Mouse (Mus musculus) heart, adult 2 months (tissue): ENCODE measurements around the gene Gm44965. TPM values are rescaled to one million over a fixed set of nuclear protein-coding genes. Genes with fewer than 3 reads are reported as not detected.

ENCODE experiments used
- DNase-seq, 2 experiments: peaks; one replicate each; pipeline ENCODE4 v3.0.0; 2021
- H3K27ac ChIP-seq: fragments of 200-600 bp; 2 replicates; pipeline ENCODE4 v1.8.1; 2022
- H3K27me3 ChIP-seq: fragments of 200-500 bp; 2 replicates; pipeline ENCODE4 v1.6.1; 2012; ENCODE audit warnings: mild to moderate bottlenecking, low read length, inconsistent platforms, mixed read lengths; ENCODE audit not compliant: control insufficient read depth, insufficient read depth
- H3K36me3 ChIP-seq: fragments of 200-500 bp; 2 replicates; pipeline ENCODE4 v1.6.1; 2012; ENCODE audit warnings: low read length, inconsistent platforms; ENCODE audit not compliant: control insufficient read depth, insufficient read depth
- H3K4me1 ChIP-seq: fragments of 200-500 bp; 2 replicates; pipeline ENCODE4 v1.6.1; 2011; ENCODE audit warnings: low read length; ENCODE audit not compliant: control insufficient read depth, insufficient read depth
- H3K4me3 ChIP-seq: fragments of 200-600 bp; 2 replicates; pipeline ENCODE4 v1.8.1; 2022
- H3K79me2 ChIP-seq: fragments of 200-500 bp; replicated peaks from 2 replicates; pipeline ENCODE4 v1.6.1; 2012; ENCODE audit warnings: mild to moderate bottlenecking, inconsistent platforms, low read length, moderate library complexity, mixed read lengths; ENCODE audit not compliant: control insufficient read depth, insufficient read depth
- H3K9ac ChIP-seq: fragments of 200-500 bp; 2 replicates; pipeline ENCODE4 v1.6.1; 2012; ENCODE audit warnings: low read depth, mild to moderate bottlenecking, control low read depth, inconsistent platforms, low read length, mixed read lengths
- CTCF ChIP-seq: fragments of 200-600 bp; IDR thresholded peaks from 2 replicates; pipeline ENCODE4 v1.8.1; 2022; ENCODE audit warnings: antibody characterized with exemption, mild to moderate bottlenecking, moderate library complexity
- EP300 ChIP-seq: fragments of 200-500 bp; IDR thresholded peaks from 2 replicates; pipeline ENCODE4 v1.6.1; 2011; ENCODE audit warnings: low read depth, low read length, control low read depth; ENCODE audit not compliant: insufficient read depth
- POLR2A ChIP-seq: fragments of 200-500 bp; IDR thresholded peaks from 2 replicates; pipeline ENCODE4 v1.6.1; 2011; ENCODE audit warnings: mild to moderate bottlenecking, low read depth, low read length, control low read depth; ENCODE audit not compliant: insufficient read depth
- WGBS: fragments of 180-500 bp; shearing (Covaris S2); methylation state at CpG from one replicate; pipeline ENCODE4 v1.1.7; 2018; 5-methylcytosine and 5-hydroxymethylcytosine counted together
- intact Hi-C: fragments of 180-260 bp; cut with DNase I; formaldehyde crosslinking; loops from one replicate; pipeline ENCODE4 v1.15.1; 2025
- polyA plus RNA-seq: library from polyadenylated mRNA; depleted of rRNA; stranded (reverse); fragments of >200 nt; gene quantifications from 2 replicates; pipeline ENCODE4 v1.2.3, GENCODE M21; 2012
- total RNA-seq, 2 experiments: library from RNA; stranded (reverse); gene quantifications; 2 replicates each; pipeline ENCODE4 v1.2.3; 2021

The Gm44965 gene
- total and polyA plus RNA-seq, 3 experiments = not detected

GRCm38 (mm10) chr6:48597233-48597625, 3.5 kb downstream of the Gm44965 start:
- H3K4me1 ChIP-seq = peaks cover 2% of the 10 kb centered on the region; the same call in 1 of the 2 replicates
- H3K27ac ChIP-seq = no peak overlapping the region
- no peak overlapping the region for H3K4me3 ChIP-seq
- no peaks in the 10 kb centered on the region for H3K36me3 ChIP-seq
- H3K9ac ChIP-seq = no peak overlapping the region
- H3K27me3 ChIP-seq = no peaks in the 10 kb centered on the region
- intact Hi-C loops = no loop called here
- H3K79me2 ChIP-seq = peaks cover 4% of the 10 kb centered on the region; the same call in 1 of the 2 replicates
- DNase-seq = no peak
- TF ChIP-seq CTCF = no peak
- TF ChIP-seq POLR2A = no peak
- no peak for TF ChIP-seq EP300
- WGBS = 98% methylated on average over 27 of the region's 27 CpGs

- Histone ChIP-seq H3K9ac (no peak overlapping the region), H3K79me2 (peaks cover 4% of the 10 kb centered on the region; the same call in 1 of the 2 replicates), H3K27ac (no peak overlapping the region), H3K4me3 (no peak overlapping the region), H3K27me3 (no peaks in the 10 kb centered on the region), H3K36me3 (no peaks in the 10 kb centered on the region), H3K4me1 (peaks cover 1% of the 10 kb centered on the region; the same call in 1 of the 2 replicates)
- no peak for DNase-seq
- intact Hi-C loops = no loop called here
- TF ChIP-seq CTCF (no peak), EP300 (no peak), POLR2A (no peak)
- WGBS = 91% methylated on average over 1 of the region's 1 CpGs
Observed at GRCm38 (mm10) chr6:48600594-48600993, 6.9 kb downstream of the Gm44965 start.

DNA sequence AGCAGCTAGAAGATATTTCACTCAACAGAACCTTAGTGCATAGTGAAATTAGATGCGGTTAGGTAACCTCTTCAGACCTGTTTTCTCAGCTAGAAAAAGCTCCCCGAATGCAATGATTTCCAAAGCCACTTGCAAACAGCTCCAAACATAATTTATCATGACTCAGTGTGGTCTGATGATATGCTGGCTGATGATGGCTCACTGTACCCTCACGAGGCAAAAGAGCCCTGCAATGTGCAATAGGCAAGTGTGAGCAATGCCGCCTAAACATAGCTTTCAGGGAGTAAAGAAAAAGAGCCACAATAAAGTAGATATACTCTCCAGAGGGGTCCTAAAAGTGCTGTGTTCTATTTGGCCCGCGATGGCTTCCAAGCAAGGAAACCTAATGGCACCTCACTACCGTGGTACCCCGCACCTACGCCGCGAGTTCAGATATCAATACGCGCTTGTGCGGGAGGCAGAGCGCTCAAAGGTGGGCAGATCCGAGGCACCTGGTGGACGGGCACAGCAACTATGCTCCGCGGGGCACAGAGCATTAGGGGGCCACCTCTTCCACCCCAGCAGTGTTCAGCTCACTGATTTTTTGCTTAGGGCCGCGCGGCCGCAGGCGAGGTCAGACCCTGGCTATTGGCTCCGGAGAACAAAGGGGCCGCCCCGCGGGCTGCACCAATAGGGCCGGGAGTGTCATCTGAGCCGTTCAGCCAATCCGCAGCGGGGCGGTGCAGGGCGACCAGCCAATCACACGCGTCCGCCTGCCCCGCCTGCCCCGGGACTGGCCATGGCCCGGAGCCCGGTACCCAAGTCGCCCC, 7.7 kb downstream of the Gm44965 start, which contains the start of gene Zfp775:
Gene Zfp775 (plus strand): TSS at position 793 of the 809 bp plus-strand sequence.
- peaks cover 4% of the 10 kb centered on the region; the same call in 1 of the 2 replicates for H3K79me2 ChIP-seq
- intact Hi-C loops = no loop called here
- peaks cover 1% of the 10 kb centered on the region; the same call in 1 of the 2 replicates for H3K4me1 ChIP-seq
- 5% methylated on average over 42 of the region's 42 CpGs for WGBS
- H3K36me3 ChIP-seq = no peaks in the 10 kb centered on the region
- peak; percentile 97 to 98 for DNase-seq
- H3K9ac ChIP-seq = peak within 1 kb of the TSS; percentile 89
- H3K4me3 ChIP-seq = peak within 1 kb of the TSS; percentile 88
- H3K27me3 ChIP-seq = no peaks in the 10 kb centered on the region
- peak within 1 kb of the TSS; percentile 98 for H3K27ac ChIP-seq
- TF ChIP-seq EP300 = 0 out of 2 replicates have a peak, but pooled peaks have one; percentile 44
- 0 out of 2 replicates have a peak, but pooled peaks have one; percentile 18 for TF ChIP-seq CTCF
- TF ChIP-seq POLR2A = peak; percentile 84

DNA sequence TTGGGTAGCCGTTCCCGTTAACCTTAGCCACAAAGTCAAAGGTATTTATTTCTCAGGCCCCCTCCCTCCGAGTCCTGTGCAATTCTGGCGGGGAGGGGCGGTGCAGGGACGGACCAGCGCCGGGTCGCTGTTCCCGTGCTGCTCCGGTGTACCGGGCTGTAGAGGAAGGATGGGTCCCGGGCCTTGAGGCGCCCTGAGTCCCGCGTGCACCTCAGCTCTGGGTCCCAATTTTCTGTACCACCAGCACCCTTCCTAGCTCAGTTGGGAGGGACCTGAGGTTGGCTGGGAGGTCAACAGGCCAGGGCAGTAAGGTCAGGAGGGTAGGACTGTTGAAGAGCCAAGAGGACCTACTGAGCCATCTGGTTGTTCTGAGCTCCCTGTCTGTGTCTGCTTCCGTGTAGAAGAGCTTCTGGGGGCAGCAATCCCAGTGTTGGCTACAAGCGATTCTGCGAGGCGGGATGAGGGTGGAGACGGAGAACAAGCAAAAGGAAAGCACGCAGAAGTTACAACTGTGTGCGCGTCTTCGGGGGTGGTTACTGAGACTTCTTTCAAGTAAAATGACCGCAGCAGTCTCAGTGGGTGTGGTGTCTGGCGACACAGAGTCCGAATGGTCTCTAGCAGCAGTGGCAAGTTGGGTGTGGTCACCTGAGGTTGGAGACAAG, 8.5 kb downstream of the Gm44965 start:
- DNase-seq = no peak
- H3K4me3 ChIP-seq = peak overlapping the region; percentile 88
- under 1% methylated on average over 28 of the region's 28 CpGs for whole genome bisulfite sequencing
- peak overlapping the region; percentile 98 for H3K27ac ChIP-seq
- H3K79me2 ChIP-seq = 0 out of 2 replicates have a peak, but pooled peaks cover 2% of the 10 kb centered on the region
- H3K4me1 ChIP-seq = peaks cover 1% of the 10 kb centered on the region; the same call in 1 of the 2 replicates
- H3K27me3 ChIP-seq = no peaks in the 10 kb centered on the region
- TF ChIP-seq CTCF (no peak), POLR2A (no peak), EP300 (no peak)
- H3K9ac ChIP-seq = peak overlapping the region; percentile 89
- H3K36me3 ChIP-seq = no peaks in the 10 kb centered on the region
- intact Hi-C loops = no loop called here

- Histone ChIP-seq H3K36me3 (no peaks in the 10 kb centered on the region), H3K79me2 (no peaks in the 10 kb centered on the region), H3K27ac (no peak overlapping the region), H3K4me3 (no peak overlapping the region), H3K9ac (no peak overlapping the region), H3K27me3 (no peaks in the 10 kb centered on the region), H3K4me1 (no peaks in the 10 kb centered on the region; the same call in 1 of the 2 replicates)
- intact Hi-C loops = no loop called here
- 92% methylated on average over 2 of the region's 2 CpGs for WGBS
- TF ChIP-seq CTCF (no peak), POLR2A (no peak), EP300 (no peak)
- DNase-seq = no peak
Observed at GRCm38 (mm10) chr6:48608124-48608523, 14.4 kb downstream of the Gm44965 start.
